Mouse (Mus musculus) thymus, adult 2 months (tissue): Measurements from ENCODE around the gene Ccdc146. TPM values are rescaled to one million over a fixed set of nuclear protein-coding genes. Genes with fewer than 3 reads are reported as not detected.

Experiments used
- DNase-seq: peaks from one replicate; pipeline ENCODE4 v3.0.0; 2021
- H3K27ac ChIP-seq: fragments of 200-500 bp; 2 replicates; pipeline ENCODE4 v1.5.1; 2012; ENCODE audit warnings: low read length, control low read depth; ENCODE audit not compliant: control insufficient read depth, insufficient read depth
- H3K27me3 ChIP-seq: fragments of 200-500 bp; 2 replicates; pipeline ENCODE4 v1.6.1; 2012; ENCODE audit warnings: mild to moderate bottlenecking, low read length, moderate library complexity, mixed read lengths; ENCODE audit not compliant: control insufficient read depth, insufficient read depth
- H3K36me3 ChIP-seq: fragments of 200-500 bp; 2 replicates; pipeline ENCODE4 v1.6.1; 2012; ENCODE audit warnings: mild to moderate bottlenecking, low read length, moderate library complexity; ENCODE audit not compliant: control insufficient read depth, insufficient read depth
- H3K4me1 ChIP-seq: fragments of 200-500 bp; replicated peaks from 2 replicates; pipeline ENCODE4 v1.6.1; 2012; ENCODE audit warnings: low read length; ENCODE audit not compliant: control insufficient read depth, insufficient read depth
- H3K4me3 ChIP-seq: fragments of 200-500 bp; 2 replicates; pipeline ENCODE4 v1.5.1; 2012; ENCODE audit warnings: mild to moderate bottlenecking, low read length, control low read depth, moderate library complexity; ENCODE audit not compliant: control insufficient read depth, insufficient read depth
- CTCF ChIP-seq: fragments of 200-500 bp; IDR thresholded peaks from 2 replicates; pipeline ENCODE4 v1.5.1; 2012; ENCODE audit warnings: mild to moderate bottlenecking, control low read depth, low read length, moderate library complexity, borderline replicate concordance; ENCODE audit not compliant: control insufficient read depth, poor library complexity, insufficient read depth; ENCODE audit errors: extremely low read depth
- POLR2A ChIP-seq: fragments of 200-500 bp; IDR thresholded peaks from 2 replicates; pipeline ENCODE4 v1.6.1; 2012; ENCODE audit warnings: mild to moderate bottlenecking, low read length, control low read depth, moderate library complexity; ENCODE audit not compliant: control insufficient read depth, poor library complexity, insufficient read depth; ENCODE audit errors: extremely low read depth
- WGBS: fragments of 180-500 bp; shearing (Covaris S2); methylation state at CpG from one replicate; pipeline ENCODE4 v1.1.7; 2018; 5-methylcytosine and 5-hydroxymethylcytosine counted together
- polyA plus RNA-seq: library from polyadenylated mRNA; depleted of rRNA; stranded (reverse); fragments of >200 nt; gene quantifications from 2 replicates; pipeline ENCODE4 v1.2.3, GENCODE M21; 2012

Gene Ccdc146
- polyA plus RNA-seq, 1 experiment, result not detected

- no peak overlapping the region for H3K27ac ChIP-seq
- no peak overlapping the region for H3K4me3 ChIP-seq
- 96% methylated on average over 5 of the region's 5 CpGs for WGBS
- H3K27me3 ChIP-seq, result no peaks in the 10 kb centered on the region
- no peak for DNase-seq
- TF ChIP-seq CTCF (no peak), POLR2A (no peak)
- H3K36me3 ChIP-seq, result no peaks in the 10 kb centered on the region
- 0 out of 2 replicates have a peak, but pooled peaks cover 2% of the 10 kb centered on the region for H3K4me1 ChIP-seq
Measured at GRCm38 (mm10) chr5:21307165-21307564, 117.3 kb downstream of the Ccdc146 start.

DNA sequence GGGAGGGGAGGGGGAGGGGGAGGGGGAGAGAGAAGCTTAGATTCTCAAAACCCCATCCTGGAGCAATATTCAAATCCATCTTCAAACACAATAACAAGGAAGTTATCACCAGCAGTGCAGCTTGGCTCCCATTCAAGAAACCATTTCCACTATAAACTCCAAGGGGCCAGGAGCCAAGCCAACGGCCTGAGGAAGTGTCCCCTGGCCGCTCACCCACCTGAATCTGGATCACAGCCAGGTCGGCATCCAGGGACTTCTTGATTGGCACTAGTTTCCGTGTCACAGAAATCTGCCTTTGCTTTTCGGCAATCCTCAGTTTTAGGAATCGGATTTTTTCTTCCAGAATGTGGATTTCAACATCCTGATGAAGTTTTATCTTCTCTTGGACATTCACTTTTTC, 123.5 kb downstream of the Ccdc146 start:
- WGBS, result 92% methylated on average over 6 of the region's 6 CpGs
- Histone ChIP-seq H3K27ac (no peak overlapping the region), H3K27me3 (no peaks in the 10 kb centered on the region), H3K4me3 (no peak overlapping the region), H3K4me1 (no peaks in the 10 kb centered on the region; the same call in 1 of the 2 replicates), H3K36me3 (no peaks in the 10 kb centered on the region)
- no peak for DNase-seq
- no peak for TF ChIP-seq POLR2A
- TF ChIP-seq CTCF, result no peak

GRCm38 (mm10) chr5:21300058-21300457, 124.4 kb downstream of the Ccdc146 start:
- no peak for DNase-seq
- Histone ChIP-seq H3K4me3 (no peak overlapping the region), H3K36me3 (no peaks in the 10 kb centered on the region), H3K27ac (no peak overlapping the region), H3K4me1 (no peaks in the 10 kb centered on the region; the same call in 1 of the 2 replicates), H3K27me3 (no peaks in the 10 kb centered on the region)
- no peak for TF ChIP-seq CTCF
- TF ChIP-seq POLR2A, result no peak
- 98% methylated on average over 3 of the region's 3 CpGs for WGBS

- no peaks in the 10 kb centered on the region for H3K27me3 ChIP-seq
- no peak overlapping the region for H3K4me3 ChIP-seq
- WGBS, result 84% methylated on average over 21 of the region's 21 CpGs
- no peak overlapping the region for H3K27ac ChIP-seq
- no peak for DNase-seq
- H3K36me3 ChIP-seq, result no peaks in the 10 kb centered on the region
- H3K4me1 ChIP-seq, result no peaks in the 10 kb centered on the region; the same call in 1 of the 2 replicates
- TF ChIP-seq POLR2A, result no peak
- no peak for TF ChIP-seq CTCF
Measured at GRCm38 (mm10) chr5:21299076-21299755, 125.3 kb downstream of the Ccdc146 start.

- Histone ChIP-seq H3K27ac (no peak overlapping the region), H3K36me3 (no peaks in the 10 kb centered on the region), H3K27me3 (no peaks in the 10 kb centered on the region), H3K4me1 (no peaks in the 10 kb centered on the region; the same call in 1 of the 2 replicates), H3K4me3 (no peak overlapping the region)
- no peak for DNase-seq
- 83% methylated on average over 8 of the region's 8 CpGs for WGBS
- TF ChIP-seq POLR2A (no peak), CTCF (no peak)
Measured at GRCm38 (mm10) chr5:21295683-21296082, 128.8 kb downstream of the Ccdc146 start.

- Histone ChIP-seq H3K36me3 (no peaks in the 10 kb centered on the region), H3K4me1 (no peaks in the 10 kb centered on the region)
- 95% methylated on average over 8 of the region's 8 CpGs for WGBS
Measured at GRCm38 (mm10) chr5:21290594-21290993, 133.9 kb downstream of the Ccdc146 start.

More at GRCm38 (mm10) chr5:21290594-21290993, 133.9 kb downstream of the Ccdc146 start:
- H3K27me3 ChIP-seq, result no peaks in the 10 kb centered on the region
- no peak overlapping the region for H3K4me3 ChIP-seq
- DNase-seq, result no peak
- TF ChIP-seq POLR2A (no peak), CTCF (no peak)
- no peak overlapping the region for H3K27ac ChIP-seq
